Mouse (Mus musculus) hindlimb bud, embryonic 11.5 days (tissue): Measurements from ENCODE around the gene Pheta1.

Source experiments
- DNase-seq: peaks from one replicate; pipeline ENCODE4 v3.0.0-alpha.2; 2012; ENCODE audit warnings: low read depth, low spot score; ENCODE audit errors: extremely low spot score

Pheta1 gene

GRCm38 (mm10) chr5:121883356-121883755, 34.6 kb downstream of the Pheta1 start:
- DNase-seq, result no peak

- DNase-seq, result no peak
Observed at GRCm38 (mm10) chr5:121889375-121889774, 40.6 kb downstream of the Pheta1 start.

GRCm38 (mm10) chr5:121889819-121890362, 41.1 kb downstream of the Pheta1 start:
- no peak for DNase-seq

- no peak for DNase-seq
Observed at GRCm38 (mm10) chr5:121890925-121891324, 42.1 kb downstream of the Pheta1 start.

- DNase-seq, result no peak
Observed at GRCm38 (mm10) chr5:121892281-121892680, 43.5 kb downstream of the Pheta1 start.

GRCm38 (mm10) chr5:121893581-121893980, 44.8 kb downstream of the Pheta1 start:
- no peak for DNase-seq

GRCm38 (mm10) chr5:121894647-121895046, 45.9 kb downstream of the Pheta1 start:
- DNase-seq, result no peak

GRCm38 (mm10) chr5:121895117-121895756, 46.5 kb downstream of the Pheta1 start:
- no peak for DNase-seq

- no peak for DNase-seq
Observed at GRCm38 (mm10) chr5:121902809-121903745, 54.3 kb downstream of the Pheta1 start.
